Mouse (Mus musculus) thymus, postnatal 0 days (tissue): Measurements from ENCODE around the gene Ptpn5. TPM values are rescaled to one million over a fixed set of nuclear protein-coding genes. Genes with fewer than 3 reads are reported as not detected.

Source experiments
- DNase-seq: peaks from one replicate; pipeline ENCODE4 v3.0.0-alpha.2; 2015; ENCODE audit warnings: low spot score
- polyA plus RNA-seq: library from polyadenylated mRNA; unstranded; fragments of >200 nt; fragmentation: Nextera tagmentation; extraction: Ambion mirVana; gene quantifications from 2 replicates; pipeline ENCODE4 v1.2.1, GENCODE M21; 2015

Ptpn5 gene
- polyA plus RNA-seq, 1 experiment from 2014 or later, result 0.27 TPM

DNA sequence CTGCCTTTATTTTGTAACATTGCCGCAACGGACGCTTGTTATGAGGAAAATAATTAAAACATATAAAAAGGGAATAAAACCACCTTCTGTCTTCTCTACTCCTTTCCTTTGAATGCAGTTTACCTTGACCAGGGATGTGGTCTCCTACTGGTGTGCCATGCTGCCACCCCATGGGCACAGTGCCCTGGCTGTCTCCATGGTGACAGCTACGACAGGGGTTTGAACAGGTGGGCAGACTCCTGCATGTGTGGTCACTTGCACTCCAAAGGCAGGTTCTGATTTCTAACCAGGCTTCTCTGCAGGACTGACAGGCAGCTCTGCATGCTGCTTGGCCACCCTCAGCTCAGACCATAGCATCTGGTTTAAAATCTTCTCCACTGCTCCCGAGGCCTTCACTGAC, 21.4 kb downstream of the Ptpn5 start:
- no peak for DNase-seq

DNA sequence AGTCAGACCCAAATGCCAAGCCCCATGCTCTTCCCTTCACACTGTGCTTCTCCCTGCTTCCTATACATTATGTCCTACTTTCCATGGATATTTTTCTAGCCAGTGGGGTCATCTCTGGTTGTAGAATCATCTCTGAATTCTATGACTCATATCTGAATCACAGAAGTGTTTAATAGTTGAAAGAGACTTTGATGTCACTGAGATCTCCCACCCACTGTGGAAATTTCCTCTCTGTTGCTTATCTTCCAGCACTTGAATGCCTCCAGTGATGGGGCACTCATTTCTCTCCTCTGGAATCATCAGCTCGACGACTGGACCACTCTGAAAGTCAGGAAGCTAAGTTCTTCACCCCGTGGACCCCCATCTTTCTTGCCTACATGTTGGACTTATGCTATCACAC, 22.4 kb downstream of the Ptpn5 start:
- no peak for DNase-seq

DNA sequence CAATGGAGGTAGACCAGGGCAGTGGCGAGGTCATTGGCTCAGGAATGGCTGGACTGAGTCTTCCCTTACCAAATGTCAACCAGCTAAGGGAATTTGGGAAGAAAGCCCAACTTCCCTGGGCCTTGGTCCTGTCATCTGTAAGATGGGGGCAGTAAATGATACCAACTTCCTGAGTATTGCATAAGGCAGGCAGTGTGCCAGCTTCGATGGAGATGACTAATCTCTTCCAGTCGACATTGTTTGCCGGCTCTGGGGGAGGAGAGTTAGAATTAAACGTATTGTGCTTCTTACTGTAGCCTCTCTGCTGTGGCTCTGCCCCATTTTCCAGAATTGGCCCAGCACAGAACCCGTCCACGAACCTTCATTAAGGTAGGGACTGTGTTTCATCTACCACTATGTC, 23.0 kb downstream of the Ptpn5 start:
- no peak for DNase-seq

DNA sequence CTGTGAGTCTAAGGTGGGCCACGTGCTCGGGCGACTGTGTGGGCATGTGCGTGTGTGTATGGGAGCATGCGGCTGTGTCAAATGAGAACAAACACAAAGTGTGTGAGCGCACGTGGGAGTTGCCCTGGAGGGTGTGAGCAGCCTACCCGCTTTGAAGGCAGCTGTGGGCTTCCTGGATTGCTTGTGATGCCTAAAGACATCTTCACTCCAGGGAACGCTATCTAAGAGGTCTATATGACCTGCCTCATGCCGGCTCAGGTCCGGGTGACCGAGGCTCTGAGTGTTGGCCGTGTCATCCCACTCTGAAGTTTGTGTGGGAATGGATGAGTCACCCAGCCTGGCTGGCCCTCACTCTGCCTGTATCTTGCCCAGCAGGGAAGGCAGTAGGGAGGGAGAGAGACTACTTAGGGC, 24.7 kb downstream of the Ptpn5 start:
- DNase-seq, result no peak

DNA sequence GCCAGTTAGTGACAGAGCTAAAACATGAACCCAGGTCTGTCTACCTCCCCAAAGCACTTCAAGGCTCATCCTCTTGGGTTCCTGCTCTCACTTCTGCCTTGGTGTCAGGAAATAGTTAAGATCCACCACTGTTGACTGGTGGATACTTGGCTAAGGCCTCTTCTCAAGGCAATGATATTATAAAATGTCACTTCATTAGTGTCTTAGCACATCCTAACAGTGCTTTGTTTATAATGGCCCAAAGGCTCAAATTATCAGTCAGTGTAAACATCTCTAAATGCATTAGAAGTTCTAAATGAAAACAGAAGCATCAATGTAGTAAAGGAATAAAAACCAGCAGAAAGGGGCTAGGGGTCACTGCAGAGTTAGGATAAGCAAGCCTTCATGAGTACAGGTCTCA, 26.5 kb downstream of the Ptpn5 start:
- DNase-seq, result no peak

DNA sequence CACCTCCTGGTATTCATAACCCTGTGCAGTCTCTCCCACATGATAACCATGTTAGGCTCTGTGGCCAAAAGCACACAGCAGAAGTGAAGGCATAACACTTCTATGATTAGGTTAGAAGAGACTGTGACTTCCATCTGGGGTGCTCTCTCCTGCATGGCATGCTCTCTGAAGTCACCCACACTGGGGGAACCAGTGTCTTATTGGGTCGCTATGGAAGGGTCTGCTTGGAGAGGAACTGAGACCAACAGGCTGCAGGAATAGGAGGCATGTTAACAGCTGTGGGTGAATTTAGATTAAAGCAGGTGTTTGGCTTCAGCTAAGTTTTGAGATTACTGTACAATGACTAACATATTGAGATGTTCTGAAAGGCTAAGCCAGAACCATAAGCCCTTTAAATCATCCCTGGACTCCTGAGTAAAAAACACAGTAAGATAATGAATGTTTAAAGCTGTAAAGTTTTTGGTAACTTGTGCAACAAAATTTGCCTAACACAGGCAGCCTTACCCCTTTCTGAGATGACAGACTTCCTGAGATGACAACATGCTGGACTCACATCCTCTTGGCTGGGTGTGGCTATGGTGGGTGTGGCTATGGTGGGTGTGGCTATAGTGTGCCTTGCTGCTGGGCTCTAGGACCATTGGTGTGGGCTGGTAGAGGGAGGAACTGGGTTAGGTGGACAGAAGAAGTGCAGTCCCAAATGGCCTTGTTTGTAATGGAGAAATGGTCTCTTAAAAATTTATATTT, 29.6 kb downstream of the Ptpn5 start:
- DNase-seq, result peak; percentile 27

DNA sequence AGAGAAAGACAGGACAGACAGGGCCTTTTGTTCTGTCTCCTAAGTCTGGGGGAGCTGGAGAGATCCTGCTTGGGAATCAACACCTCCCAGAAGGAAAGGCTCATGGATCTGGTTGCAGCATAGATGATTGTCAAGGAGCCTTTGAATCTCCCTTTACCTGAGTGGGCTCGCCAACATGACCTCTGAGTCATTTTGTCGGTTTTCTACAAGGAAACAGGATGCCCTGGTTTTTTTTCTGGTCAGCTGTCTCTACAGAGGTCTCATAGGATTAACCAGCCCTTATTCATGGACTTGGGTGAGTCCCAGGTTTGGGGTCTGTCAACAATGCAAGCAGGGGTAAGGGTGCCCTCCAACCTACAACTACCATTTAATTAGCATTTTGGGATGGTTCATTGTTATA, 30.5 kb downstream of the Ptpn5 start:
- no peak for DNase-seq

DNA sequence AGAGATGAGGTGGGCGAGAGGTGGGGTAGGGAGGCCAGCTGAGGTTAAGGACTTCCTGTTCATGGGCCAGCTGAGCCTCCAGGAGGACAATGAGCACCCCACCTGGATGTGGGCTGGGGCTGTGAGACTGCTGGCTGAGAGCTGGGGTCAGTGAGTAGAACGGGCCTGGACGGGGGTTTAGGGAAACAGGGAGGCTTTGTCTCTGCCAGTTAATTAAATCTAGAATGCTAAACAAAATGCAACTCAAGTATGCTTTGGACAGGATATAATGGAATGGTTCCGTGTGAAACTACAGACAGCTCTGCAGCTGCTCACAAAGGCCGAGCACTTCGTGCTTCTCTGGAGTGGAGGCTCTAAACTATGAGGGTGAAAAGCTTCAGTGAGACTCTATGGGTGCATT, 32.9 kb downstream of the Ptpn5 start:
- DNase-seq, result no peak

DNA sequence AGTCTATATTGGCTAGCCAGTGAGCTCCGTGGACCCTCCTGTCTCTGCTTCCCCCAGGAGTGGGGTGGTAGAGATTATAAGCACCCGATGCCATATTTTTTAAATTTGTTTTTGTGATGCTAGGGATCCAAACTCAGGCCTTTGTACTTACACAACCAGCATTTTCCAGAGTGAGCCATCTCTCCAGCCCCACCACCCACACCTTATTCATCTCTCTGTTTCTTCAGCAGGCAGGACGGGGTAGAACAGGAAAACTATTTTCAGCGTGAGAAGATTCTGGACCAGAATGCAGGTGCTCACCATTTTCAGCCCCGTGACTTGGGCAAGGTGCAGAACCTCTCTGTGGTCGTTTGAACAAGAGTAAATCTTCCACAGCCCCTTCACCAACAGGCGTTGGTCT, 34.2 kb downstream of the Ptpn5 start:
- no peak for DNase-seq

DNA sequence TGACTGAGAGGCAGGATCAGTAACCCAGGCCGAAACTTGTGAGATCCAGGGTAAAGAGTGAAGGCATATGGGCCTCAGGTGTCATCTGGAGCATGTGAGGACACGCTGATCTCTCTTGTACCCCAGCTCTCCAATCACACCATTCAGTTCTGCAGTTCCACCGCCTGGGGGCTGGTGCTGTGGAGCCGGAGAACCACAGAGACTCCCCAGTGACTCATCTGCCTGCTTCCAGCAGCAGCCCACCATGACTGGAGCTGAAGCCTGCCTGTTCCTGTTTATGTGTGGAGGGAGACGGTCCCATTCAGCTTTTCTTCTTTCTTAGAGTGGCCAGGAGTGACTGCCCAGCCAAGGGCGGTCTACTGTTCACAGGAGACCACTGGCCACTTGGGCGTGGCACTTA, 35.4 kb downstream of the Ptpn5 start:
- DNase-seq, result no peak

DNA sequence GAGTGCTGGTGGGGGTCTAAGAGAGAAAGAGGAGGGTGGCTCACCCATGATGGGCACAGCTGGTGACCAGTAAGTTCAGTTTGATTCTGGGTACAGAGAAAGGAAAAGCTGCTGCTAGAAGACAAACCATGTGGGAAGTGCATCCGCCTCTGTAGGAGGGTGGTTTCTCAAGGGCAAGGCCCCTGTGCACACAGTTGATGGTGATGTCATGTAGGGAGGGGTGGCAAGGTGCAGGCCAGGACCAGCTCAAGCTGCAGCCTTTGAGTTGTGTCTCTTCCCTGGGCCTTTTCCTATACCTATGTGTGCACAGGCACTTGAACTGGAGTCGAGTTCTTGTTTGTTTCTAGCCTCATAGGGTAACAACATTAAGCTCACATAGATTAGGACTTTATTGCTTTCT, 38.5 kb downstream of the Ptpn5 start:
- DNase-seq, result no peak

DNA sequence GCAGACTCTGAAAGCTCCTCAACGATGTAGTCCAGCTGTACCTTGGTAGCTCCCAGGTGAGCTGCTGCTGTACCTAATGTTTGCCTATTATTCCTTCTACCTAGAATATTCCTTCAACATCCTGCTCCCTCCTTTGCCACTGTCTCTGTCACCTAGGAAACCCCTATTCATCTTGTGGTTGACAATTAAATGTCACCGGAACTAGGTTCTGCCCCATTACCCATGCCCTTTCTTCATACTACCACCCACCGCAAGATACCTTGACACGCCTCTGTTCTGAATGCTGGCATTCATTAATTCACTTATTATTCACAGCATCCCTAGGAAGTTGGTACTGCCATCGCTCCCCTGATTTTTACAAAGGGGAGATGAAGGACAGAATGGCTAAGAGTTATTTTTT, 39.5 kb downstream of the Ptpn5 start:
- DNase-seq, result no peak

DNA sequence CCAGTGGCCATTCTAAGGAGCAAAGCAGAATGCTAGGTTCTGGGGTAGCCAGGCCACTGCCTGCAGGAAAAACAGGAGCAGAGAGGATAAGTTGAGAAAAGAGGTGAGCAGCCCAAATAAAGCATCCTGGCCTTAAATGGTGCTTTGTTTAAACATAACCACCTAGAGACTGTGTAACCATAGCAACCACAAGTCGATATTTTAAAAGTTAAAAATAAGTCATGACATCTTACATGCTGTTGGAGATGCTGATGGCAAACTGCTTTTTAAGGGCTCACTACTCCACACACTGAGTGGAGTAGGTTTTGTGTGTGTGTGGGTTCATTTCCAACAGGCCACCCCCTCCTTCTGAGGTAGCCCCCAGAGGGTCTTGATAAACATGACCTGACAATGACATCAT, 48.4 kb downstream of the Ptpn5 start:
- no peak for DNase-seq

DNA sequence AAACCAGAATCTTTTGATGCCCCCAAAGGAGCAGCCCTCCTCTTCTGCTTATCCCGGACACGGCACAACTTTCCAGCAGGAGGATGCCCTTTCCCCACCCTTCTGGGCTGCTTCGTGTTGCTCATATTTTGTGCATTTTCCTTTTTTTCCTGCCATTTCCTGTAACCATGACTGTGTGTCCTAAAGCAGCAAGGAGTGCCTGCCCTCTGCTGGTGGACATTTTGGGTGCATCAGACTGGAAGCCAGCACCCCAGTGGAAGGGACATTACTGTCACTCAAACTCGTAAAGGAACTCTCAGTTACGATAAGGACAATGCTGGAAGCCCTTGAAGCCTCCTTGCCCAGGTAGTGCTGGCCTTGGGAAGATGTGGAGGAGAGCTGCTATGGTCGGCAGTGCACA, 52.2 kb downstream of the Ptpn5 start:
- DNase-seq, result peak; percentile 45

DNA sequence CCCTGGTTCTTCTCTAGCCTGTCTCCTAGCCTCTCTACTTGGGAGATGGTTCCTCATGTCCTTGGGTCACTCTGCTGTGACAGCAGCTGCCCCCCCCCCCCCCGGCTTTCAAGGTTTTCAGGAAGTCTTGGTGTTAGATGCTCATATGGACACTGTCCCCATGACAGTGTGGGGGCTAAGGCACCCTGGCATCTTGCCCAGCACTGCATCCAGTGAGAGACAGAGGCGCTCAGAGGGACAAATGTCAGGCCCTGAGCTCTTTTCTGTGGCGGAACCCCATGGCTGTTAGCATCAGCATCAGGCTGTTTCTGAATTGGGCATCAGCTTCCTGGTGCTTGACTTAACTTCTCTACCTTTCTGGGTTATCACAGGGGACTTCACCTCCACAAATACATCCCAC, 52.6 kb downstream of the Ptpn5 start:
- DNase-seq, result no peak

DNA sequence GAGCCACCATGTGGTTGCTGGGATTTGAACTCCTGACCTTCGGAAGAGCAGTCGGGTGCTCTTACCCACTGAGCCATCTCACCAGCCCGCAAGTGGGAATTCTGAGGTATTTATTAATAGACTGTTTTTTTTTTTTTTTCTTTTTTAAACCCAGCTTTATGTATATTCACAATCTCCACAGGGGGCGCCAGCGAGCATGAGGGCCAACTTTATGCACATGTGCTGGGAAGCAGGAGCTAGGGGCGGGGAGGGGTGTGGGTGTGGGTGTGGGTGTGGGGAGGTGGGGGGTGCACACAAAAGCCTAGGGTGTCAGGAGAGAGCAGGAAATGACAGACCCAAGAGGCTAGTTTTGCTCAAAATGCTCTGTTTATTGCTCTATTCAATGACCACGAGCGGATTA, 56.0 kb downstream of the Ptpn5 start:
- DNase-seq, result peak; percentile 64

DNA sequence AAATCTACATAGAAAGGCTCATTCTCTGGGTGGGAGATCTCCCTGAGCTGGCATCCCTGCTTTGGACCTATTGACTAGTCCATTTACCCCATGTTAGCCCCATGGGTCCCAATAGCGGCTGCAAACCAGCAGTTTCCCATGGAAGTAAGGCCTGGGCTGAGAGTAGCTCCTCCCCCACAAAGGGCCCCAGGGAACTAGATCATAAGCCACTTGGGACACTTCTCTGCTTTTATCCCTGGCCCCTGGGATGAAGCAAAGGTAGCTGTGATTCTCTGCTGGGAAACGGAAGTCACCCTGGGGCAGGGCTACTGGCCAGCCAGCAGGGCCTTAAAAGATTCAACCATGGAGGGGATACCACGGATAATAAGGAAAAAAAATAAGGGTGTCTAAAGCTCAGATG, 56.8 kb downstream of the Ptpn5 start:
- DNase-seq, result no peak

DNA sequence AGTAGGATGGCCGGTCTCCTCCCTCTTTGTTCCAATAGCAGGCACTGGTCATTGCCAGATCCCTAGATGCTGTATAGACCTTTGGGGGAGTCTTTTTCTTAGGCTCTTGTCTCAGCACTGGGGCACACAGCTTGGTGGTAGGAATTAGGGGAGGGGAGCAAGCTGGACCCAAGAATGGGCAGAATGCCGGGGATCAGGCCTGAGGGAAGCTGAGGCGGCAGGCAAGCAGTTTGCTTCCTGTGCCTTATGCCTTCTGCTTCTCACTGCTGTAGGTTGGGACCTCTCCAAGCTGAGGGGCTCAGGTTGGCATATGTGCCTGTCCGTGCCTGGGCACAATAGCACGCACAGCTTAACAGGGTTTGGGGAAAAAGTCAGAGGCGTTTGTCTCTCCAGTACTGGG, 57.3 kb downstream of the Ptpn5 start:
- DNase-seq, result no peak

DNA sequence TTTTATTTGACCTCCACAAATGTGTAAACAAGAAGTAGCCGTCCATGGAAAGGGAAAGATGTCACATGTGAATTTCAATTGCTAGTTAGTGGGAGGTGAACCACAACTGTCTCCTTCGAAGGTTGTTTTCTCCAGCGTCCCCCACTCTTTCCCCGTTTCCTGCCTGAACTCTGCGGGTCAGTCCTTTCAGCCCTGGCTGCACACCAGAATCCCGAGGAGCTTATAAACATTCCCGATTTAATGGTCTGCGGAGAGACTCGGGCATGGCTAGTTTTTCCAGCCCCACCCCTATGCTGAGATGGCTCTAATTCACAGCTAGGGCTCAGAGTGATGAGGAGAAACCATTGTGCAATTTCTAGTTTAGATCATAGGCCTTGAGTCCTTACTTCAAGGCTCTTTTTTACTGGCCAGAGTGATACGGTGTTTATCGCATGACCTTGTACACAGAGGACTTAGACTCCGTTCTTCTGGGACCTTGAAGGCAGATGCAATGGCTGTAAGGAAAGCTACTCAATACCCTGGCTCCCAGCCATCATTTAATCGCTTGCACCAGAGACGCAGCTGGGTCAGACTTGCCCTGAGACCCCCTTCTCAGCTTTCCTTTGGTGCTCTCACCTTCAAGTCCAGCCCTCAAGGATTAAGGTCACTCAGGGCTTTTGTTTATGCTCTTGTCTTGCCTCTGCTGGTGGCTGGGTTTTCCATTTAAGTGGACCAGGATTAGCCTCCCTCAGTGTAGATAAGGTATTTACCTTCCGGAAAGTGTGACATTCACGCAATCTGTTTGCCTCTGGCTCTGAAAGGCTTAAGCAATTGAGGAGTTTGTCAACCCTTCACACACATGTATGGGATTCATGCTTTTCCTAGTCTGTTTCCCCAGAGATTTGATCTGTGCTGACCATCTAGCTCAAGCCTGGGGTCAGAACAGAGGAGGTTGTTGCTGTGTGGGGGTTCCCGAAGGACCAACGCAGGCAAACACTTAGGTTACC, 59.7 kb downstream of the Ptpn5 start:
- no peak for DNase-seq

DNA sequence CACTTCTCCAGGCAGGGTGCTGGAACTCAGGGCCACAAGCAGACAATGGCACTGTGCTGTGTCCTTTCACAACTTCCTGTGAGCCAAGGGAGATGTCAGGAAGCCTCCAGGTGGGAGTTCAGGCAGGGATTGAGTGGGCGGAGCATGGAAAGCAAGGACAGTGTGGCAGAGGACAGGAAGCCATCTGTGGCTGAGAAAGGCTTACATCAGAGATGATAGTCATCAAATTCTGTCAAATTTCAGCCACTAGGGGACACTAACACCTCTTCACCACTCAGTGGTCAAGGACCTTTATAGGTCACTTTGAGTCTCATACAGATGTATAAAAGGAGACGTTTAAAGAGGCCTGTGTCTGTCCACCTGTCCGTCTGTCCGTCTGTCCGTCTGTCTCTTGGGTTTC, 60.9 kb downstream of the Ptpn5 start:
- no peak for DNase-seq

DNA sequence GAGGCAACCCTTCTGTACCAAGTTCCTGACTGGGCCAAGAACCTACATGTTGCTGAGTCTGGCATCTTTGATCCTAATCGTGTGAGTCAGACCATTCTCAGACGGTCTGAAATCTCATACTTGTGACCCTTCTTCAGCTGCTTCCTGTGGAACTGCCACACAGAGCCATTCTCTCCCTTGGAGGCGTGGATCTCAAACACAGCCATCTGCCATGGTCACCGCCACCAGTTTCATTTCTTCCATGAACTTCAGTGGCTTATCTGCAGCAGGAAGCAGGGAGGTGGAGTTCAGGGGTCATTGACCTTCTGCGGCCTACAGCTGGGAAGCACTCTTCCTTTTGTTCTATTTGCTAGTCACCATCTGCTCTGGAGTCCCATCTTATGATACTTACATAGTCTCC, 65.6 kb downstream of the Ptpn5 start:
- DNase-seq, result no peak

DNA sequence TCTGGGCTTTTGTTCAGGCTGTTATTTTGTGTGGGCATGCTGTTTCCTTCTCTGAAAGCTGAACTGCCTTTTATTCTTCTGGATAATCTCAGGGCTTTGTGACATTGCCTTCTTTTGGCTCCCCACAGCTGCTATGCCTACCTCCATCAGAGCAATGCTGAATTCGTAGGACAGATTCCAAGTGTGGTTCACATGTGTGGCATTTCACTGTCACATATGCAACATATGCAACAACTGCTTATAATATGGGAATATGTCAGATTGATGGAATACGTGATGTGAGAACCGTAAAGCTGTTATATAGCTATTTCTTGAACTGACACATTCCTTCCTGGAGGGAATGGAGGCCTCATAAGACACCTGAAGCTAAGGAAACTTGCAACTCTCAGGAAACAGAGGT, 66.5 kb downstream of the Ptpn5 start:
- no peak for DNase-seq

DNA sequence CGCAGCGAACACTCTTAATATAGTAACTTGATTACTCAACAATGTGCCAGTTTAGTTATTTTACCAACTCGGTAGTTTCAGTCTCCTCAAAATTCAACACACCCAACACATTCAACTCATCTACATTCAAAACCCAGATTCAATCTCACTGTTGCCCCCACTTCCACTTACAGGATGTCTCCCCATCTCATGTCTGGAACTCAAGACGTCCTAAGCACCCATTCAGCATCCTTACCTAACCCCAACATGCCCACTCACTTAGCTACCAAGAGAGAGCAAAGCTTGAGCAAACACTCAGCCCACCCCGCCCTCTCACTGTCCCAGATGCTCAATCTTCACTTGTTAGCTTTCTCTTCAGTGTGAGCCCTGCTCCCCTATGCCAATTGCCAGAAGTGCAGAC, 71.9 kb downstream of the Ptpn5 start:
- DNase-seq, result no peak
